Mouse (Mus musculus) kidney, adult 2 months (tissue): ENCODE measurements at regions not wholly inside any gene's neighbourhood (a gene's known extent, or its start where the extent isn't known, plus 50 kb on each side); places are given as distances from the start of the nearest gene placed in this dataset.

Experiments
- CTCF ChIP-seq: fragments of 200-500 bp; conservative IDR thresholded peaks from 2 replicates; pipeline ENCODE4 v1.5.1; 2011; ENCODE audit warnings: low read depth, mild to moderate bottlenecking, control low read depth, low read length, moderate library complexity, mixed read lengths; ENCODE audit not compliant: insufficient read depth, insufficient read length
- POLR2A ChIP-seq: fragments of 200-500 bp; IDR thresholded peaks from one replicate; pipeline ENCODE4 v1.6.1; 2011; ENCODE audit warnings: low read depth, low read length, control low read depth

DNA sequence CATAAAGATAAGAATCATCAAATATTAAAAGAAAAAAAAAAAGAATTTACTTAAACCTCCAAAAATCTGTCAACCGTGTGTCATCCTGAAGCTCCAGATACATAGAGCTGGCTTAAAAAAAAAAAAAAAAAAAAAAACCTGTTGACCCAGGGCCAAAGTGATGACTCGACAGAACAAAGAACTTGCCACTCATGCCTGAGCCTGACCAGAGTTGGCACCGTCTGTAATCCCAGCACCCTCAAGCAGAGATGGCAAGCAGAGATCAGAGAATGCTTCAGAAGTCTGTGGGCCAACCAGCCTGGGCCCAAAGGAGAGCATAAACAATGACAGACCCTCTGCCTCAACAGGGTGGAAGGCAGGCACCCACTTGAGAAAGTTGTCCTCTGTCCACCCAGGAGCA lies 230.3 kb downstream of the Nfkbiz start:
- TF ChIP-seq POLR2A (no peak), CTCF (no peak)
